Mouse (Mus musculus): ENCODE measurements at regions not wholly inside any gene's neighbourhood (a gene's known extent, or its start where the extent isn't known, plus 50 kb on each side); places are given as distances from the start of the nearest gene placed in this dataset.

GRCm38 (mm10) chr5:41476001-41476400 is 232.0 kb downstream of the Rab28 start:
- DNase-seq (ENCODE audit: low spot score in 2 of 2) = no peak

DNA sequence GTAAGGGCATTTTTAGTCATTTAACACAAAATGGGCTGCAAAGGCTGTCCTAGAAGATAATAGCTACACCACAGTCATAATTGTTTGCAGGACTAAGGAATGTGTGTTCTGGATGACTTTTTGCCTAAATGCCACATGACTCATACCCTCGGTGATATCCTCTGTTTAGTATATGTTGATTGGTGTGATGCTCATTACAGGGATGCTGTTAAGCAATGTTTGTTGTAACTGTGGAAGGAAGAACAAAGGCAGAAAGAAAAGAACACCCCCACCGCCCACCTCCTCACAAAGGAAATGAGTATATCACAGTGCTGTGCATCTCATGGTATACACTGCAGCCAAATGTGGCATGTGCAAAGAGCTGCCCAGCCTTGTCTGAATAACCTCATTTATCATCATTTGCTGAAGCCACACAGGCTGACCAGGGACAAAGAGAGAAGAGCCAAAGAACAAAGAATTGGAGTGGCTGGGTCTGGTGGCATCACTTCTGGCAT is 262.4 kb downstream of the Rab28 start:
- no peak for DNase-seq (ENCODE audit: low spot score in 2 of 2)

GRCm38 (mm10) chr5:41441081-41441480 is 266.9 kb downstream of the Rab28 start:
- DNase-seq (ENCODE audit: low spot score in 2 of 2) = no peak

- DNase-seq (ENCODE audit: low spot score in 2 of 2) = peak in 1 of 2 experiments; percentile 29
These were observed 288.7 kb downstream of the Rab28 start for GRCm38 (mm10) chr5:41419121-41419874.

- no peak for DNase-seq (ENCODE audit: low spot score in 2 of 2)
These were observed 298.8 kb downstream of the Rab28 start for GRCm38 (mm10) chr5:41409070-41409668.

GRCm38 (mm10) chr5:41392802-41393234 is 315.1 kb downstream of the Rab28 start:
- no peak for DNase-seq (ENCODE audit: low spot score in 2 of 2)

DNA sequence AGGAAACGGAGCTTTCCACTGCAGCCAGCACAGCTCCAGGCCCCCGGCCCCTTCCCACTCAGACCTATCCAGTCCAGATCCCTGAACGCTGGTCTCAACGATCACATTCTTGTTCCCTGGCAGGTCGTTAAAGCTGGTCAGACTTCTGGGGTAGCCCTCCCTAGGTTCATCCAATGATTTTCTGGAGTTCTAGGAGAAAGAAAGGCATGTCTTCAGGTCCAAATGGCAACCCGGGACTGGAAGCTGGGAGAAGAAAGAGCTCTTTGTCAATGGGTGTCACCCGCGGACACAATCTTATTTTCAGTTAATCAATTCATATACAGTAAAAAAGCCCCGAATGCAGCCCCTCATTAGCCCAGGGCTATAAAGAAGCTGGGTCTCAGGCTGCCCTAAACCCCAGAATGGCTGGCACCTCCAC is 315.8 kb downstream of the Rab28 start:
- no peak for DNase-seq (ENCODE audit: low spot score in 2 of 2)

DNA sequence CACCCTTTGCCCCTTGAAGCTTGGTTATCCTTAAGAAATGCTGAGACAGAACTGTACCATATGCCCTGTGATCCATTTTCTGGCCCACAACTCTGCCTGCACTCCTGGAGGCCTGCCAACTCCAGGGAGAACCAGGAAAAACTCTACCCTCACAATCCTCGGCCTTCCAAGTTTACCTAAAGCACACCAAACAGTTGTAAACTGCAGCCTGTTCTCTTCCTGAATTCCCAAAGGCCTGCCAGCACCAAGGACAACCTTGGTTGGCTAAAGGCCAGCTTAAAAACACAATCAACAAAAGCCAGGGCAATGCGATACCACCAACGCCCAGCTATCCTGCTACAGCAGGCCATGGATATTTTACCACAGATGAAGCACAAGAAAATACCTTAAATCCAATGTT is 334.5 kb downstream of the Rab28 start:
- DNase-seq (ENCODE audit: low spot score in 2 of 2) = no peak

GRCm38 (mm10) chr5:41371461-41371860 is 336.5 kb downstream of the Rab28 start:
- no peak for DNase-seq (ENCODE audit: low spot score in 2 of 2)

DNA sequence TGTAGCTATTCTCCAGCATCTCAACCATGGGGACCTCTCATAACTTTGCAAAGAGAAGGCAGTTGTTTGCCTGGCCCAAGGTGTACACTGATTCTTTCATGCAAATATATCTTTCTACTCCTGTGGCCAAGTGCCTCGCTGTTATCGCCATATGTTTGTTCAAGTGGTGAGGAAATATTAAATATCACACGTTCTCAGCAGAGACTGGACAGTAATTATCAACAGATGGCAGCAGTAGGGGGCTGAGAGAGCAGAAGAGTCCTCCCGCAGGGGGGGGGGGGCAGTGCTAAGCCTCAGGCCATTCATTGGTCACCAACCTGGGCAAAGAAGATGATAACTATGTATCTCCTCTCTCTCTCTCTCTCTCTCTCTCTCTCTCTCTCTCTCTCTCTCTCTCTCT is 337.6 kb downstream of the Rab28 start:
- DNase-seq (ENCODE audit: low spot score in 2 of 2) = no peak

DNA sequence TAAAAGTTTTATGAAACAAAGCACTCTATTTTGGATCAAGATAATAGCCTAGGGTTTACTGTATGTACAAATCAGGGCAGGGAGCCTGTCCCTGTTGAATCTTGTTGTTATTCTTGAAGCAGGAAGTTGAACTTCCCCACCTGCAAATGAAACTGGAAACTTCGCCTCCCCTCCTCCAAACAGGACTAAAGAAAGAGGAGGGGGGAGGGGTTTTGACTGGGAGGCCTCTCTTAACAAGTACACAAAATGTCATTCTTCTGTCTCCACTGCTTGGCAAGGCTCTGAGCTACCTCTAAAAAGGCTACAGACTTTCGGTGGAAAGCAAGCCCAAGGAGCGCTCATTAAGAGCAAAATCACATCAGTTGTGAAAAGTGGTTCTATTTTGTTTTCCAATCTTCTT is 338.1 kb downstream of the Rab28 start:
- no peak for DNase-seq (ENCODE audit: low spot score in 2 of 2)

DNA sequence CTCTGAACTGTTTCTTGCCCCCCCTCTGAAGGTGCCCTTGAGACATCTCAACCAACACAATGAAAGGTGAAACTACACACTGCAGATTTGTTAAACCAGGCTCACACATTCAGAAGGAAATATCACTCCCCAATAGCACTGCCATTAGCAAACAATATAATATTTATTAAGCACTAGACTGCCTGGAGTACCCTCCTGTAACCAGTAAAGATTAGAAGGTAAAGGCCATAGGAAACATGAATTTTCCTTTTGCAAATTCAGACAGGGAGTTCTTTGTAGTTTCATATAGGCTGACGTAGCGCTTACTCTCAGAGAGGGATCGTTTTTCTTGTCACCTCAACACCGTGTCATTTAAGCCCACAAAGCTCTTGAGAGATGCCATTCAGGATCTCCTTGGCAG is 342.1 kb downstream of the Rab28 start:
- no peak for DNase-seq (ENCODE audit: low spot score in 2 of 2)

- no peak for DNase-seq (ENCODE audit: low spot score in 2 of 2)
These were observed 359.5 kb downstream of the Rab28 start for GRCm38 (mm10) chr5:41348410-41348821.

GRCm38 (mm10) chr5:41347416-41347815 is 360.5 kb downstream of the Rab28 start:
- no peak for DNase-seq (ENCODE audit: low spot score in 2 of 2)

DNA sequence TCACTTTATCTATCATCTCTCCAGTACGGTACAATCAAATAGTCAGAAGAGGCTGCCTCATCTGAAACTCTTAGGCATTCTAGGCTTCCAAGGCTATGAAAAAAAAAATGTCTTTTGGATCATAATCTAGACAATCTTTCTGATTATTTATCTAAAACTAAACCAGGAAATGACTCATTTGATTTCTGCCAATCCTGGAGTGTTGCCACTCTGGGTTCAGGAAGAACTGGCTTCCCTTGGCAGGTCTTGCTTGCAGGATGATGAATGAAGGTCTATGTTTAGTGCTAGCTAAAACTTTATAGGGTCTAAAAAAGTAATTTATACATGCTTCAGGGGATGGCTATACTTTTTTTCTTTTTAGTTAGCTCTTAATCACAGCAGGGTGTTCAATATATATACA is 367.4 kb downstream of the Rab28 start:
- DNase-seq (ENCODE audit: low spot score in 2 of 2) = no peak

DNA sequence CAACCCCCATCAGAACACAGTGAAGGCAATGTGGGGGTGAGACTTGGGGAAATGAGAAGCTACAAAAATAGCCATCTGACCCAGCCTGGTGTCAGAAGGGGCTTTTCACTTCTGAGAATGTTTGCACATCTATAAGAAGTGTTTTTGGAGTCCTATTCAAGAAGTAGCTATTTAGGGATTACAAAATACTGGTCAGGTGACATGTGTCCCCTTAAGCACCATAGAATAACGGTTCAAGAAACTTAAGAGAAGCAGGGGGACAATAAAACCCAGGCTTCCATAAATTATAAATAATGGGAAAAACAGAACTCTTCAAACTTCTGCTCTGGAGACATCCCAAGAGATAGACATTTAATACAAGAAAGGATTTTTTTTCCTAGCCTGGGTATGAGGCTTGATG is 411.5 kb downstream of the Rab28 start:
- no peak for DNase-seq (ENCODE audit: low spot score in 2 of 2)

DNA sequence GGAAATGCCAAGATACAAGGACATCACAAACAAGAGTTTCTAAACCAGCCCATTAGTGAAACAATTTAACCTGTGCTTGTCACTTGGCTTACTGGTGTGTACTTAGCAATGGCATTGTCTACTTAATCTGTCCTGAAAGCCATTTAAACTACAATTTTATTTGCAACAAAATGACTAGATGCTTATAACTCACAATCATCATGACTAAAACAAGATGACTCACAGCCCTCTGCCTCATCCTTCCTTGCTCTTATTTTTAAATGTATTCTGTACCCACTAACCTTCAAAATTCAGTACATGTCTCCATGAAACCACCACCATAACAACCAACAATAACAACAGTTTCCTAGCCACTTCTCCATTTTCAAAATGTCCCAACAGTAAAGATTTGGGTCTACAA is 441.2 kb downstream of the Rab28 start:
- DNase-seq (ENCODE audit: low spot score in 2 of 2) = no peak

DNA sequence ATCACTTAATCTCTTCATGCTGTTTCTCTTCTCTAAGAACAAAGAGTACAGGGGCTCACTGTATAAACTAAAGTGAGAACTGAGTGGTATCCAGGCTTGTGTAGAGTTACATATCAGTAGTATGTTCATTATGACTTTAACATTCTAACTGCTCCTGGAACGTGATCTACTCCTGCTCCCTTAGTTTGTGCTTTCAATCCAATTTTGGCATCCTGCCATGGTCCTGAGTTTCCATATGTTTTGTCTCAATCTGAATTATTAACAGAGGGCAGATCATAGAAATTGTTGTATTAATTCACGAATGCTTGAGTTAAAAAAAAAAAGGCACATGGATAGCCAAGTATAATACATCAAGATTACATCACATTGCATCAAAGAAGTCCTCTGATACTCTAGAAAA is 441.6 kb downstream of the Rab28 start:
- no peak for DNase-seq (ENCODE audit: low spot score in 2 of 2)

GRCm38 (mm10) chr5:41261654-41262237 is 446.2 kb downstream of the Rab28 start:
- no peak for DNase-seq (ENCODE audit: low spot score in 2 of 2)
